Mouse (Mus musculus) stomach, embryonic 15.5 days (tissue): ENCODE results near the gene Tubgcp4. TPM values are rescaled to one million over a fixed set of nuclear protein-coding genes. Genes with fewer than 3 reads are reported as not detected.
"Not testable (repeated sequence)": the region's sequence is repeated elsewhere in the genome, so short reads cannot be mapped to it uniquely, and the experiment has no call there.

Source experiments
- ATAC-seq: fragments of 200-750 bp; cut with Nextera tagmentation; 2 replicates; pipeline ENCODE4 v1.8.0; 2017; ENCODE audit warnings: low read depth, moderate number of reproducible peaks, moderate TSS enrichment; ENCODE audit not compliant: insufficient read depth, low FRiP score
- H3K27ac ChIP-seq: fragments of 300-500 bp; sonication (generic); 2 replicates; pipeline ENCODE4 v1.5.1; 2015; ENCODE audit warnings: mild to moderate bottlenecking, inconsistent platforms
- H3K27me3 ChIP-seq: fragments of 300-500 bp; sonication (generic); replicated peaks from 2 replicates; pipeline ENCODE4 v1.6.1; 2015; ENCODE audit warnings: inconsistent platforms
- H3K36me3 ChIP-seq: fragments of 300-500 bp; sonication (generic); 2 replicates; pipeline ENCODE4 v1.6.1; 2015; ENCODE audit warnings: inconsistent platforms
- H3K4me1 ChIP-seq: fragments of 300-500 bp; sonication (generic); 2 replicates; pipeline ENCODE4 v1.6.1; 2015; ENCODE audit warnings: inconsistent platforms
- H3K4me2 ChIP-seq: fragments of 300-500 bp; sonication (generic); 2 replicates; pipeline ENCODE4 v1.6.1; 2015; ENCODE audit warnings: mild to moderate bottlenecking, inconsistent platforms
- H3K4me3 ChIP-seq: fragments of 300-500 bp; sonication (generic); replicated peaks from 2 replicates; pipeline ENCODE4 v1.5.1; 2015; ENCODE audit warnings: inconsistent platforms
- H3K9ac ChIP-seq: fragments of 300-500 bp; sonication (generic); 2 replicates; pipeline ENCODE4 v1.6.1; 2015; ENCODE audit warnings: inconsistent platforms
- H3K9me3 ChIP-seq: fragments of 300-500 bp; sonication (generic); 2 replicates; pipeline ENCODE4 v1.6.1; 2016; ENCODE audit warnings: inconsistent platforms
- WGBS: fragments of 180-500 bp; shearing (Covaris S2); methylation state at CpG from one replicate; pipeline ENCODE4 v1.1.7; 2015; 5-methylcytosine and 5-hydroxymethylcytosine counted together
- polyA plus RNA-seq: library from polyadenylated mRNA; unstranded; fragments of >200 nt; fragmentation: Nextera tagmentation; extraction: Ambion mirVana; gene quantifications from 2 replicates; pipeline ENCODE4 v1.2.1, GENCODE M21; 2015

The Tubgcp4 gene
- polyA plus RNA-seq, result 50.5 and 51.0 TPM in 2 replicates

GRCm38 (mm10) chr2:121170481-121170971, at the start of gene Tubgcp4:
Gene Tubgcp4, plus strand, starts transcription at chr2:121170654.
- H3K4me3 ChIP-seq, result peak within 1 kb of the TSS; percentile 74
- peak; percentile 29; the same call in 1 of the 2 replicates for ATAC-seq
- H3K4me2 ChIP-seq, result peak within 1 kb of the TSS; percentile 72
- no peaks in the 10 kb centered on the region for H3K27me3 ChIP-seq
- WGBS, result under 1% methylated on average over 38 of the region's 38 CpGs
- H3K27ac ChIP-seq, result peak within 1 kb of the TSS; percentile 94
- H3K9ac ChIP-seq, result peak within 1 kb of the TSS; percentile 67
- no peaks in the 10 kb centered on the region for H3K9me3 ChIP-seq
- peaks cover 11% of the 10 kb centered on the region for H3K4me1 ChIP-seq
- H3K36me3 ChIP-seq, result peaks cover 8% of the 10 kb centered on the region

- 92% methylated on average over 5 of the region's 5 CpGs for WGBS
- H3K27ac ChIP-seq, H3K36me3 ChIP-seq, H3K9ac ChIP-seq, H3K4me1 ChIP-seq, ATAC-seq, H3K27me3 ChIP-seq, H3K4me2 ChIP-seq, H3K4me3 ChIP-seq, H3K9me3 ChIP-seq: not testable (repeated sequence)
These were observed 44.2 kb upstream of the Tubgcp4 start for GRCm38 (mm10) chr2:121126302-121126701.

- no peak for ATAC-seq
These were observed 42.9 kb upstream of the Tubgcp4 start for GRCm38 (mm10) chr2:121127536-121127935.

GRCm38 (mm10) chr2:121128865-121129620, 41.4 kb upstream of the Tubgcp4 start:
- no peaks in the 10 kb centered on the region for H3K27me3 ChIP-seq
- no peak overlapping the region for H3K4me2 ChIP-seq
- WGBS, result 61% methylated on average over 9 of the region's 9 CpGs
- no peaks in the 10 kb centered on the region for H3K36me3 ChIP-seq
- H3K27ac ChIP-seq, result no peak overlapping the region
- no peak for ATAC-seq
- no peaks in the 10 kb centered on the region for H3K9me3 ChIP-seq
- H3K4me3 ChIP-seq, result no peak overlapping the region
- H3K9ac ChIP-seq, result no peak overlapping the region
- H3K4me1 ChIP-seq, result no peaks in the 10 kb centered on the region

More at GRCm38 (mm10) chr2:121127536-121127935, 42.9 kb upstream of the Tubgcp4 start:
- Histone ChIP-seq H3K27me3 (no peaks in the 10 kb centered on the region), H3K9me3 (no peaks in the 10 kb centered on the region), H3K9ac (no peak overlapping the region), H3K36me3 (no peaks in the 10 kb centered on the region), H3K27ac (no peak overlapping the region), H3K4me1 (no peaks in the 10 kb centered on the region), H3K4me2 (no peak overlapping the region), H3K4me3 (no peak overlapping the region)
- WGBS, result 82% methylated on average over 1 of the region's 1 CpGs

GRCm38 (mm10) chr2:121132822-121133221, 37.6 kb upstream of the Tubgcp4 start:
- no peak overlapping the region for H3K4me2 ChIP-seq
- H3K27me3 ChIP-seq, result no peaks in the 10 kb centered on the region
- H3K4me3 ChIP-seq, result no peak overlapping the region
- H3K27ac ChIP-seq, result no peak overlapping the region
- 0 out of 2 replicates have a peak, but pooled peaks cover 2% of the 10 kb centered on the region for H3K36me3 ChIP-seq
- H3K9me3 ChIP-seq, result no peaks in the 10 kb centered on the region
- H3K9ac ChIP-seq, result no peak overlapping the region
- ATAC-seq, result no peak
- 63% methylated on average over 1 of the region's 1 CpGs for WGBS
- H3K4me1 ChIP-seq, result no peaks in the 10 kb centered on the region

- Histone ChIP-seq H3K4me3 (no peak overlapping the region), H3K27ac (no peak overlapping the region), H3K4me1 (peaks cover 14% of the 10 kb centered on the region), H3K27me3 (no peaks in the 10 kb centered on the region), H3K9me3 (no peaks in the 10 kb centered on the region), H3K4me2 (no peak overlapping the region), H3K36me3 (0 out of 2 replicates have a peak, but pooled peaks cover 10% of the 10 kb centered on the region), H3K9ac (no peak overlapping the region)
- WGBS, result 96% methylated on average over 4 of the region's 4 CpGs
- ATAC-seq, result no peak
These were observed 33.1 kb upstream of the Tubgcp4 start for GRCm38 (mm10) chr2:121137371-121137770.

GRCm38 (mm10) chr2:121139266-121140017, 31.0 kb upstream of the Tubgcp4 start:
- peaks cover 14% of the 10 kb centered on the region for H3K4me1 ChIP-seq
- H3K27ac ChIP-seq, result peak overlapping the region; percentile 98
- H3K9ac ChIP-seq, result peak overlapping the region; percentile 60
- no peaks in the 10 kb centered on the region for H3K27me3 ChIP-seq
- 48% methylated on average over 29 of the region's 29 CpGs for WGBS
- no peak; the same call in 1 of the 2 replicates for ATAC-seq
- H3K4me3 ChIP-seq, result peak overlapping the region; percentile 67
- H3K4me2 ChIP-seq, result peak overlapping the region; percentile 79
- no peaks in the 10 kb centered on the region for H3K9me3 ChIP-seq
- H3K36me3 ChIP-seq, result peaks cover 19% of the 10 kb centered on the region; the same call in 1 of the 2 replicates

- Histone ChIP-seq H3K36me3 (peaks cover 21% of the 10 kb centered on the region; the same call in 1 of the 2 replicates), H3K9me3 (no peaks in the 10 kb centered on the region), H3K27ac (peak within 1 kb of the TSS; percentile 98), H3K27me3 (no peaks in the 10 kb centered on the region), H3K4me3 (peak within 1 kb of the TSS; percentile 67), H3K9ac (peak within 1 kb of the TSS; percentile 60), H3K4me2 (peak within 1 kb of the TSS; percentile 79), H3K4me1 (peaks cover 14% of the 10 kb centered on the region)
- WGBS, result under 1% methylated on average over 87 of the region's 87 CpGs
- ATAC-seq, result peak; percentile 94
These were observed 30.2 kb upstream of the Tubgcp4 start, which contains the start of the genes Adal and Lcmt2 for GRCm38 (mm10) chr2:121140018-121140882. Gene Adal, plus strand, starts transcription at chr2:121140428. Gene Lcmt2, minus strand, starts transcription at chr2:121140653.

GRCm38 (mm10) chr2:121141216-121142035, 29.0 kb upstream of the Tubgcp4 start:
- Histone ChIP-seq H3K9me3 (no peaks in the 10 kb centered on the region), H3K4me3 (peak overlapping the region; percentile 67), H3K36me3 (peaks cover 21% of the 10 kb centered on the region; the same call in 1 of the 2 replicates), H3K4me2 (peak overlapping the region; percentile 79), H3K27ac (peak overlapping the region; percentile 98), H3K4me1 (peaks cover 14% of the 10 kb centered on the region), H3K27me3 (no peaks in the 10 kb centered on the region), H3K9ac (peak overlapping the region; percentile 54; the same call in 1 of the 2 replicates)
- WGBS, result 63% methylated on average over 16 of the region's 16 CpGs
- no peak for ATAC-seq

- H3K9me3 ChIP-seq, result no peaks in the 10 kb centered on the region
- H3K27ac ChIP-seq, result no peak overlapping the region
- peaks cover 21% of the 10 kb centered on the region; the same call in 1 of the 2 replicates for H3K36me3 ChIP-seq
- H3K4me1 ChIP-seq, result peaks cover 14% of the 10 kb centered on the region
- WGBS, result 79% methylated on average over 2 of the region's 2 CpGs
- H3K9ac ChIP-seq, result no peak overlapping the region
- H3K4me3 ChIP-seq, result no peak overlapping the region
- ATAC-seq, result no peak
- no peaks in the 10 kb centered on the region for H3K27me3 ChIP-seq
- H3K4me2 ChIP-seq, result no peak overlapping the region
These were observed 28.0 kb upstream of the Tubgcp4 start for GRCm38 (mm10) chr2:121142415-121142814.
